Mouse (Mus musculus): Measurements from ENCODE around the gene Cd82.

DNA sequence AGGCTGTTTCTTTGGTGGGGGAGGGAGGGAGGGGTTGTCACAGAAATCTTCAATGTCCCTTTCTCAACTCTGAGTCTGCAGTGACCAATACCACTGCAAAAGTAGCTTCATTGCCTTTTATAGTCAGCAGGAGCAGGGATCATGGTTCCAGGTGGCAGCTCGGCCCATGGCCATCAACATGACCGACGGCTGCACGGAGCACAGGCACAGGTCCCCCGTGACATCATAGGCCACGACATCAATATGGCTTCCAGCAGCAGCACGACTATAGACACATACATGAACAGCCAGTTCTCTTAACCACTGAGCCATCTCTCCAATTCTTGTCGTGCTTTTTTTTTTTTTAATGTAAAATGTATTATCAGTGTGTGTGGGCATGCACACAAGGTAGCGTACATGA, 48.8 kb downstream of the Cd82 start:
- no peak for TF ChIP-seq USF1 (IDR thresholded peaks at IDR 0.05; ENCODE audit: low read depth, low read length)
- no peak for TF ChIP-seq CTCF (conservative IDR thresholded peaks at IDR 0.05 in 1 of 2, IDR thresholded peaks at IDR 0.05 in 1 of 2; ENCODE audit: low read depth in 2 of 2, low read length in 2 of 2)
